Mouse (Mus musculus) spleen, postnatal 36 days (tissue): ENCODE data around the gene Trnt1.

Source experiments
- DNase-seq, 2 experiments: peaks; one replicate each; pipeline ENCODE4 v3.0.0; 2022; ENCODE audit warnings: low spot score in 2 of 2, mixed read lengths in 1 of 2

The Trnt1 gene

DNA sequence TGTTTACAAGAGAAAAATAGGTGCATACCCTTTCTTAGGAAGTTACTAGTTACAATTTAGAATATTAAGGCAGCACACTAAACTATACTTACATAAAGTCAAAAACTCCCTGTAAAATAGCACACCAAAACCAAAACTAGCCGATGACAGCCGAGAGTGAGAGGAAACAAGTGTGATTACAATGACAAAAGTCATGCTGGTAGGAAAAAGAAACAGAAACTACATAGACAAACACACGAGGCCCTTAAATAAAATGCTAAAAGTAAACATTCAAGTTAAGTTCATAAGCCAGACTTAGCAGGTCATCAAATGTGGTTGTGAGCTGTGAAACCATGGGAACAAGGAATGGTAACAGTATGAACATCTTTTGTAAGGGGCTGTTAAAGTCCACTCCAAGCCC, 18.2 kb downstream of the Trnt1 start:
- DNase-seq = no peak

DNA sequence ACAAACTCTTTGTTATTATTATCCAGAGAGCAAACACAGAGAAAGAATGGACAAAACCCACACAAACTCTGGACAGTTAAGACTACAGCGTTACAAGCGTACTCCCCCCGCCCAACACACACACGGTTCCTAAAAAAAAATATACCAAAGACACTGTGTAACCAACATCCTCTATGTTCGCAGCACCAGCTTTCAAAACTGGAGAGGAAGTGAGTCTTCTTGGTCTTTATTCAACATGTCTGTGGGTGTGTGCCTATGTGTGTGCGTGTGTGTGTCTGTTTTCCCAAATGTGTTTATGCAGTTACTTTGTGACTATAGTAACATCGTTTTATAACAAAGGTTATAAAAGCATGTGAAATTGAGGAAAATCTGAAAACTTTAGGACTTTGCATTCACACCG, 22.5 kb downstream of the Trnt1 start:
- DNase-seq = no peak

DNA sequence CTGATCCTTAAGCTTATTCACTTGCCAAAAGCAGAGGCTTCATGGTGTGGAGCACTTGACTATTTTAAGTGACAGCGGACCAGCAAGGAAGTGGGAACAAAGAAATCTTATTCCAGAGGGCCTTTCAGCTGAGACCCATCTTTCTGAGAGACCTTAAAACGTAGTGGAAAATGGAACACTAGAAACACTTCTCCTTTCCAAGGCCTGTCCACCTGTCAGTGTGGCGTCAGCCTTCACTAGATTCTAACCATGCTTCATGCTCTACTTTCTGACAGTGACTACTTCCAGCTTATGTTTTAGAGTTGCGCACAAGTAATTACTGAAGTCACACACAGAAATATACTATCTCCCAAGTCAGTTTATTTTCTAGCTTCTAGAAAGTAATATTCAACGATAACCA, 23.6 kb downstream of the Trnt1 start:
- DNase-seq = no peak

DNA sequence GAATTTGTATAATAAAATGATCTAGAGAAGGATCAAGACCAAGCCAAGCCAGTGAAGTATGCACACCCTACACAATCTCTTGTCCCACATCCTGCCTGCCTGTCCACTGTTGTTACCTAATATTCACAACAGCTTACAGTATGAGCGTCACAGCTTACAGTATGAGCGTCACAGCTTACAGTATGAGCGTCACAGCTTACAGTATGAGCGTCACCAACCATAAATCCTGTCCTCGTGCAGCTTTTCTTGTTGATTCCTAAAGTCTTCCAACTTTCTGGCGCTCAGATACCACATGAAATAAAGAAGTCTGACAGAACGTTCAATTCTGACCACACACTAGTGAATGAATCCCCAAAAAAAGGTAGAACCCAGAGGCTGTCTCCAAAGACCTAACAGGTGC, 24.2 kb downstream of the Trnt1 start:
- DNase-seq = no peak

DNA sequence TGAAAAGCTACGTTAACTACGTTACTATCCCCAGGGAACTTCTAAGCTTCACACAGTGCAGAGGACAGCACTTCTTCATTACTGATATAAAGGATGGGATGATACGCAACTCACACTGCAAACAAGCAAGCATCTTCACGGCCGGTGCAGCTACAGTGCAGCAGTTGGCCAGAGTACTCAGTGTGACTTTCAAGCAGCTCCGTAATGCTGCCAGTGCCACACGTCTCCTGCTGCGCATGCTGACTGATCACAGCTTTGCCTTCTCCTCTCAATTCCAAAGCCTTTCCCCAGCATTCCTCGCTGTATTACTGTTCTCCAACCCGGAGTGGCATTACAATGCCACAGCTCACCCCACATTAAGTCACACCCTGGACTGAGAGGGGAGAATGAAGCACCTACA, 24.7 kb downstream of the Trnt1 start:
- no peak for DNase-seq

DNA sequence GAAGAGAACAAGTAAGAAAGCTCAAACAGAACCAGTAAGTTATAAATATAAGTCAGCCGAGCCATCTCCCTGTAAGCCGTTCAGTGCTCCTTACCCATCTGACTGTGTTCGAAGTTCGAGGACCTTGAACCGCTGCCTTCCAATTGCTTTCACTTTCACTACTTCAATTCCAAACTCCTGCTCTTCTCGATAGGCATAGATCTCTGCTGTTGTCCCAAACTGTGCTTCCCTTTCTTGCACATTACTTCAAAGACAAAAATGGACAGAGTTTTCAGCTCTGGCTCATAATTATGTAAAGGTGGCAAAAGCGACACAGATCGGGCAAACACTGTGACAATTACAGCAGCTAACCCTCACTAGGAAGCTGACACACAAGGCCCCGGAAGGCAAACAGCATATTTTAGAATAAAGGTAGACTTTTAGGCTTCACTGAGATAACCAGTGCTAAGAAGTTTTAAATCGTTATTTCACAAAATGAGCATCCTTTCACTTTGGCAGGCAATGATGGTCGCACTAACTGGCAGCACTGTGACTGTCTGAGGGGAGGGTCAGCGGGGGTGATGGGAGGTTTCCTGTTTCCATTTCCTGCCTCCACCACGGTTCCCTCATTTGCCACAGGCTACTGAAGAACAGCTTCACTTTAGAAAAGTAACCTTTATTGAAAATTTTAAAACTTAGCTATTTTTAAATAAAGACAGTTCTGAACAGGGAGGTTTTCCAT, 25.3 kb downstream of the Trnt1 start:
- DNase-seq = peak in 1 of 2 experiments; percentile 12

DNA sequence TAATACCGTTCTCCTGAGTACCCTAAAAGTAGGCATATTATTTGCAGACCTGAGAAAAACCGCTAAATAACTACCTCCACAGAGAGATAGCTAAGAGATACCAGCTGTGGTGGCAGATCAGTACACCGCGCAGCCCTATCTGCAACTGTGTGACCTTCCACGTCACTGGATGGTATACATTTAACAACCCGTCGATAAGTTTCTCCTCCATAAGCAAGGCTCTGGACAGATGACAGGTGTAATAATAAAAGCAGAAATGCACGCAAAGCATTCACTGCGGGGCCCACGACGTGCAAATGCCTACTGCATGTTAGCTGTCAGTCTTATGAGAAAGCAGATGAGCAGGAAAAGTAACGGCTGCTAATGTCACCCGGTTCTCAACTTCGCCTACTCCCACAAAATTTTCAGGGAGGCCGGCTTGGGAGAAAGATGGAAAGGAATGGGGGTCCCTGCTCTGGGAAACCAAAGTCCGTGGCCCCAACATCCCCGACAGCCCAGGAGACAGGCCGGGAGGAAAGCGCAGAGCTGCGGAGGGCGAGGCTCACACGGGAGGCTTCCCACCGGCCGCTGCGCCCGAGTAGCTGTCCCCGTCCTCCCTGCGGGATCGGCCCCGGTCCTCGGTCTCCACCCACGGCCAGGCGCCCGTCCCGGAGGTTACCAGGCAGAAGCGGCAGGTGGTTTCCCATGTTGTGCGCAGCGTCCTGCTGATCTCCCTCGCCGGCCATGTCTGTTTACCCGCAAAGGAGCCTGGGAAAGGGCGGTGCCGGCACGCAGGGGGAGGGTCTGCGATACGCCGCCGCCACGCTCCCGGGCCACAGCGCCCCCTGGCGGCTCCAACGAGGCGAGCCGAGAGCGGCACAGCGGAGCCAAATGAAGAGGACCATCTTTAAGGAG, 30.7 kb downstream of the Trnt1 start, which contains the start of gene Crbn:
TSS of gene Crbn (minus strand) at position 745 of the 894 bp plus-strand sequence.
- peak; percentile 88 to 89 for DNase-seq

DNA sequence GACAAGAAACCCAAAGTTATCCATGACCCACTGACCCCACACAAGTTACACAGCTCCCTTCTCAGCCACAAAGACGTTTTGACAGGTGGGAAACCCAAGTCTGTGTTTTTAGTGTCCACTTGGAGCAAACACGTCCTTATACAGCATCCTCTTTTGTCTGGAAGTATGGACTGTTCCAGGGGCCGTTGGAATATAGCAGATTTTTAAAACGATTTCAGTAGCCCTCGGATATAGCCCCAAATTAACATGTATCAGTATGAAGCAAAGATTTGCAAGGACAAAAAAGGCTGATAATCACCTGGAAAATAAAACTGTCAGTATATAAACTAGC, 31.3 kb downstream of the Trnt1 start:
- DNase-seq = no peak

DNA sequence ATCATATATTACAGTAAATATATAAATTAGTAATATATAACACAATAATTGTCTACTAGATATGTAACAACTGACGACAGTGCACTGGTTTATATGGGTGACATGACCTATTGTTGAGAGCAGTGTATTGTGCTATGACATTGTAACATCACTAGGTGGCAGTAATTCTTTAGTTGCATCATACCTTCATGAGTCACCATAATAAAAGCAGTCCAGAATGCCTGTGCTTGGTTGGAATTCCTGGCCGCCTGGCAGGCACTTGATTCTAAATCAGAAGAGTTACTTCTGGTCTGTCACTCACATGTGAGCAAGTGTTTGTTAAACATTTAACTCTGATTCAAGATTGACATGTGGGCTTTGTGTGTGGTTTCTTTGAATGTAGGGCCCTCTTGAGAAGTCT, 36.0 kb downstream of the Trnt1 start:
- no peak for DNase-seq

DNA sequence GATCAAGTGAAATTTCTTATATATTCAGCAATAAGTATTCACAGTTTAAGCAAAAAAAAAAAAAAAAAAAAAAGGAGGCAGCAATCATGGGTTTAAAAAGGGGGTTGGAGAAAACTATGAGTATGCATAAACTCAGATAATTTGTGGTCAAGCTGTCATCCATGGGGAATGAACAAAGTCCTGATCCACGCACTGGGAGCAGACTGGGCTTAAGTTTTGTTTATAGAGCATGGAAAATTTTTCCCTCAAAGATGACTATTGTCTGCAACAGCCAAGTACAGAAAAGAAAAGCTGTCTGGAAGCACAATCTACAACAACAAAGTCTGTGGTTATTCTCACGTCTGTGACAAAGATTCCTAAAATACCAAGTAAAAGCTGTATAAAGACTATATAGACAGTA, 40.2 kb downstream of the Trnt1 start:
- DNase-seq = no peak

DNA sequence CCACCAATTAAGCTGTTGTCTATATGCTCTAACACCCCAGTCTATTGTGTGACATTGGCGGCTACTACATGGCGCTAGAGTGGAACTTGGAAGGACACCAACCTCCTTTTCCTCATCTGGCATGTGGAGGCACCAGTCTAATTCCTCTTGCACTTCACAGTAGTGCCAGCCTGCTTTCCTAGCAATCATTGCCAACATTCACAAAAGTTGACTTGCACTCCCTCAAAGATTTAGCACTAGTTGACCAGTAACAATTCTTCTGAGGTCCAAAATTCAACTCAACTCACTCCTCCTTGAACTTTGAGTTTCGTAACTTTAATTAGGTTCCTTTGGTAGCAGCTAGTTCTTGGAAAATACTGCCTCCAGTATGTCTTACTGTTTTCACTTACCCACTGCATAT, 41.8 kb downstream of the Trnt1 start:
- no peak for DNase-seq

DNA sequence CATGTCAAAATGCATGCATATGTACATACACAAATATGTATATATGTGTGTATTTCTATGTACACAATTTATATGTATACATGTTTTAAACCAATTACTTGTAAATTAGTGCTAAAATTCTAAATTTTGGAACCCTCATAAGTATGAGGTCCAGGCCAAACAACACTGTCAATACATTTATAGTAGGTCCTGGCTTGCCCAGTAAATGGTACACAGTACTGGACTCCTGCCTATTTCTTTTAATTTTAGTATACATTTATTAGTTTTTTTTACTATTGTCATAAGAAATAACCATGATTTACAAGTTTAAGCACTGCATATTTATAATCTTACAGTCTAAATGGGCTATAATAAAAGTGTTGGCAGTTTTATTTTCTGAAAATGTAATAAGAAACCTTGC, 50.3 kb downstream of the Trnt1 start:
- DNase-seq = no peak

DNA sequence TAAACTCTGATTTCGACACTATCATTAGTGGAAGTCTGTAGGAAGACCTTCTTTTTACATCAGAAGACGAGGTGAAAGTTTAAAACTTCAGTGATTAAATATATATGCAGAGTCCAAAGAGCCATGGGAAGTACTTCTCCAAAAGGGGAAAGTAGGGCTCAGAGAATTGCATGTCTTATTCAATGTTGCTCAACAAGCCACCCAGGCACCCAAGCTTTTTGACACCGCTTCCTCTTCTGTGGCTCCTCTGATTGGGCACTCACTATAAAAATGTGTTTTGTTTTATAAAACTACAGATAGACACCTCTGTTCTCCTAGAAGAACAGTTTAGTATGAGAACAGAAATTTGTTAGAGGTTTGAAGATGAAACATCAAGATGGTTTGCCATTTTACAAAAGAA, 51.0 kb downstream of the Trnt1 start:
- no peak for DNase-seq

DNA sequence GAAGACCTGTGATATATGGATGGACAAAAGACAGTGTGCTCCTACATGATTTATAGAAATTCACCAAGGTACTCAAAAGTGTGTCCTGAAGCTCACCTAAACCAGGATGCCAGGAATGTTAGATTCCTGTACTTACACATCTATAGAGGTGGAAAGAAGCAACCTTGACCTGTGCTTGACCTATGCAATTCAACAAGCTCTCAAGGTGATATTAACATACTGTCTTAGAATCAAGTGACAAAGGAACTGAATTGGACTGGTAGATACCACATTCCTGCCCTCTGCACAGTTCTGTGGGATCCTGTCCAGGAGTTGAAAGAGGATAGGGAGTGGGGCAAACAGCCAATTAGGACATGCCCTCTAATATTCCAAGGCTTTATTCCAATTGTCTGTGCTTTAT, 51.6 kb downstream of the Trnt1 start:
- no peak for DNase-seq

DNA sequence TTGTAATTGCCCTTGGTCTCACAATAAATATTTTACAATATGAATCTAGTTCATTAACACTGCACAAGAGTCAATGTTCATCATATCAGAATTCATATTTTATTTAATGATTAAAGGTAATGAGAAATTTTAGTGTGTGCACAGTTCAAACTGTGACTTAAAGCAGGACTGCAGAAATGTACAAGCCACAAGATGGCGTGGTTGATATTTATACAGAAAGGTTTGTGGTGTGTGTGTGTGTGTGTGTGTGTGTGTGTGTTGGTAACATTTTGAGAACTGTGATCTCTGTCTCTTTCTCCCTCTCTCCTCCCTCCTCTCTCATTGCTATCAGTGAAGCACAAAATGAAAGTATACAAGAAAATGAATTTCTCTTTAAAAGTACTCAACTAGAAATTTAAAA, 53.4 kb downstream of the Trnt1 start:
- DNase-seq = no peak
